Mouse (Mus musculus) heart, adult 2 months (tissue): Measurements from ENCODE around the gene Cope.

Source experiments
- CTCF ChIP-seq: fragments of 200-600 bp; IDR thresholded peaks from 2 replicates; pipeline ENCODE4 v1.8.1; 2022; ENCODE audit warnings: antibody characterized with exemption, mild to moderate bottlenecking, moderate library complexity
- POLR2A ChIP-seq: fragments of 200-500 bp; IDR thresholded peaks from 2 replicates; pipeline ENCODE4 v1.6.1; 2011; ENCODE audit warnings: mild to moderate bottlenecking, low read depth, low read length, control low read depth; ENCODE audit not compliant: insufficient read depth

DNA sequence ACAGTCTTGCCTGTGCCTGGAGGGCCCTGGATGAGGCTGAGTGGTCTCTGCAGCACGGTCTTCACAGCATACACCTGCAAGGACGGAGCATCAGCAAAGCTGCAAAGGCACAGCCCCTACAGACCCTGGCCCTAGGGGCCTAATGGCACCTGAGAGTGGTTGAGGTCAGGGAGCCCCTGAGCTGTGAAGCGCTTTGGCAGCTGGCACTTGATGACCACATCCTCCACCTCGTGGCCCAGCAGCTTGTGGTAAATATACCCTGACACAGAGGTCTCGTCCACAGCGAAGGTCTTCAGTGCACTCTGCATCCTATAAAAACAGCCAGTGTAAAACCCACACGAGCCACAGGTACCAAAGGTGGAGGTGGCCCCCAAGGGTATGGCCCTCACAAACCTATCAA lies 36.6 kb downstream of the Cope start:
- TF ChIP-seq CTCF (no peak), POLR2A (no peak)
